Mouse (Mus musculus) small intestine, adult 2 months (tissue): ENCODE measurements around the gene Sipa1l2.

ENCODE experiments used
- CTCF ChIP-seq: fragments of 200-500 bp; IDR thresholded peaks from 2 replicates; pipeline ENCODE4 v1.5.1; 2012; ENCODE audit warnings: low read depth, mild to moderate bottlenecking, control low read depth, inconsistent platforms, low read length, moderate library complexity, mixed read lengths; ENCODE audit not compliant: insufficient replicate concordance, insufficient read length; ENCODE audit errors: extremely low read depth
- POLR2A ChIP-seq: fragments of 200-500 bp; IDR thresholded peaks from 2 replicates; pipeline ENCODE4 v1.6.1; 2012; ENCODE audit warnings: low read depth, mild to moderate bottlenecking, control low read depth, inconsistent platforms, low read length, moderate library complexity

GRCm38 (mm10) chr8:125430796-125431195 is 138.8 kb downstream of the Sipa1l2 start:
- TF ChIP-seq CTCF: no peak
- TF ChIP-seq POLR2A: no peak
